Mouse (Mus musculus) kidney, adult 2 months (tissue): ENCODE measurements around the gene Tshz2. TPM values are rescaled to one million over a fixed set of nuclear protein-coding genes. Genes with fewer than 3 reads are reported as not detected.

ENCODE experiments used
- DNase-seq: peaks from one replicate; pipeline ENCODE4 v3.0.0; 2021
- H3K27ac ChIP-seq: fragments of 200-500 bp; 2 replicates; pipeline ENCODE4 v1.5.1; 2012; ENCODE audit warnings: low read depth, low read length, control low read depth, inconsistent platforms; ENCODE audit not compliant: insufficient read depth
- H3K27me3 ChIP-seq: fragments of 200-500 bp; replicated peaks from 2 replicates; pipeline ENCODE4 v1.6.1; 2012; ENCODE audit warnings: mild to moderate bottlenecking, moderate library complexity, low read length, inconsistent platforms; ENCODE audit not compliant: control insufficient read depth, insufficient read depth
- H3K36me3 ChIP-seq: fragments of 200-500 bp; 2 replicates; pipeline ENCODE4 v1.6.1; 2012; ENCODE audit warnings: mild to moderate bottlenecking, moderate library complexity, low read length, inconsistent platforms; ENCODE audit not compliant: control insufficient read depth, insufficient read depth
- H3K4me1 ChIP-seq: fragments of 200-500 bp; 2 replicates; pipeline ENCODE4 v1.6.1; 2011; ENCODE audit warnings: low read length; ENCODE audit not compliant: control insufficient read depth, insufficient read depth
- H3K4me3 ChIP-seq: fragments of 200-500 bp; 2 replicates; pipeline ENCODE4 v1.5.1; 2011; ENCODE audit warnings: mild to moderate bottlenecking, low read depth, low read length, control low read depth; ENCODE audit not compliant: insufficient read depth
- CTCF ChIP-seq: fragments of 200-500 bp; conservative IDR thresholded peaks from 2 replicates; pipeline ENCODE4 v1.5.1; 2011; ENCODE audit warnings: low read depth, mild to moderate bottlenecking, control low read depth, low read length, moderate library complexity, mixed read lengths; ENCODE audit not compliant: insufficient read depth, insufficient read length
- POLR2A ChIP-seq: fragments of 200-500 bp; IDR thresholded peaks from one replicate; pipeline ENCODE4 v1.6.1; 2011; ENCODE audit warnings: low read depth, low read length, control low read depth
- WGBS: fragments of 180-500 bp; shearing (Covaris S2); methylation state at CpG from one replicate; pipeline ENCODE4 v1.1.7; 2018; 5-methylcytosine and 5-hydroxymethylcytosine counted together
- polyA plus RNA-seq: library from polyadenylated mRNA; depleted of rRNA; stranded (reverse); fragments of >200 nt; gene quantifications from 2 replicates; pipeline ENCODE4 v1.2.3, GENCODE M21; 2012; rRNA removed

Tshz2 gene
- polyA plus RNA-seq, 1 experiment = 17.6 TPM

DNA sequence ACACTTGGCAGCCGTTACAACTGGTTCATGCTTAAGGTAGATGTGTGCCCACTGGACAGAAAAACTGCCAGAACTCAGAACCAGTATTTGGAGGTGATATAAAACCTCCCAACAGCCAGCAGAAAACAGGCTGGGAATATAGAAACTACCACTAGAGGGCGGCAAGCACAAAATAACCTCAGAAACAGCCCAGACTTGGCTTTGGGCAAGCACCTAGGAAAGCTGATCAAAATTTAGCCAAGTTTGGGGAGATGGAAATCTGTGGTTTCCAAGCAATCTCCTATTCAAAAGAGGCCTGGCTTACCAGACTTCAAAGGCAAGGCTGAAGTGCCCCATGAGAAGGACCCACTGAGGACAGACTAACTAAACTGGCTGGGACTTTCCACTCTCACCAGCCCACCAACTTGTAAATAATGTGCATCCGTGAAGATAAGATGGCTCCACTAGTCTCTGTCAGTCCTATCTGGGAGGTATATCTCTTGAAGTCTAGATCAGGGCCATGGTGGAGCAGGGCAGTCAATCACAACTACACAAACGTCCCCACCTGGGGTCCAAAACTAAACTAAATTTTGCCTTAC, 484.0 kb downstream of the Tshz2 start:
- 32% methylated on average over 4 of the region's 4 CpGs for WGBS
- Histone ChIP-seq H3K27ac (no peak overlapping the region), H3K36me3 (no peaks in the 10 kb centered on the region; the same call in 1 of the 2 replicates), H3K4me3 (no peak overlapping the region), H3K27me3 (no peaks in the 10 kb centered on the region), H3K4me1 (peaks cover 7% of the 10 kb centered on the region; the same call in 1 of the 2 replicates)
- DNase-seq = peak; percentile 81
- TF ChIP-seq CTCF = peak; percentile 65
- no peak for TF ChIP-seq POLR2A

- H3K4me1 ChIP-seq = peaks cover 11% of the 10 kb centered on the region; the same call in 1 of the 2 replicates
- H3K36me3 ChIP-seq = no peaks in the 10 kb centered on the region
- DNase-seq = no peak
- no peak overlapping the region for H3K4me3 ChIP-seq
- H3K27ac ChIP-seq = no peak overlapping the region
- WGBS = 82% methylated on average over 19 of the region's 19 CpGs
- TF ChIP-seq POLR2A (no peak), CTCF (no peak)
- no peaks in the 10 kb centered on the region for H3K27me3 ChIP-seq
Measured at GRCm38 (mm10) chr2:170120139-170121027, 487.6 kb downstream of the Tshz2 start.

Other genes starting within 250 kb of the Tshz2 start
- not detected in 2 replicates for gene Gm11011, start 45.3 kb upstream of the Tshz2 start, polyA plus RNA-seq